Mouse (Mus musculus) cerebellum, postnatal 4 days (tissue): Measurements from ENCODE around the gene Rgs3.

Experiments used
- DNase-seq, 2 experiments: peaks; one replicate each; pipeline ENCODE4 v3.0.0; 2022; ENCODE audit warnings: low spot score in 2 of 2, mixed read lengths in 1 of 2

Gene Rgs3

DNA sequence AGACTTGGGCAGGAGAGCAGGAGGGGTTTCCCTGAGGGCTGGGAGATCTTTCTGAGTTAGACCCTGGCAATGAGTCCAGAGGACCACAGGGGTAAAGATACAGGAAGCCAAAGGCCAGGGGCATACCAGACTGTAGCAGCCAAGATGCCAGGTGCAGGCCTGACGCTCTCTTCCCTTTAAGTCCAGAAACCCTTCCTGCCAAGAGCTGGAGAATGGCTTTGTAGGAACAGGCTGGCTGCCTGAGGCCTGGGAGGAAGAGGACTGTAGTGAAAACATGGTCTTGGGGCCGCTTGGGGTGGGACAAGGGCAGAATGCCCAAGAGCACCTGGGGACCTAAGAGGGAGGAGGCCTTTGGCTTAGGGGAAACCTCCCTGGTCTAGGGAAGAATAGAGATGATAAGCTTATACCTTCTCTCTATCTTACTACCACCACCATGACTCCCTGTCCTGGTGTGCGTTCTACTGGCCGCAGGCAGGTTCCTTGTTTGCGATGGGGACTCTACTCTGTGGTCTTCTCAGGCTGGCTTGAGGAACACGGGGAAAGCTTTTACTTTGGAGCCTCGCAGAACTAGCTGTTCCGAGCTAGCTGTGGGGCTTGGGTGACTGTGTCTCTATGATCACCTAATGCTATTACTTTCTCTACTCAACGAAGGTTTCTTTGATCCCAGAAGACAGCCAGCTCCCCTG lies 46.4 kb downstream of the Rgs3 start:
- peak in 1 of 2 experiments; percentile 35 for DNase-seq

DNA sequence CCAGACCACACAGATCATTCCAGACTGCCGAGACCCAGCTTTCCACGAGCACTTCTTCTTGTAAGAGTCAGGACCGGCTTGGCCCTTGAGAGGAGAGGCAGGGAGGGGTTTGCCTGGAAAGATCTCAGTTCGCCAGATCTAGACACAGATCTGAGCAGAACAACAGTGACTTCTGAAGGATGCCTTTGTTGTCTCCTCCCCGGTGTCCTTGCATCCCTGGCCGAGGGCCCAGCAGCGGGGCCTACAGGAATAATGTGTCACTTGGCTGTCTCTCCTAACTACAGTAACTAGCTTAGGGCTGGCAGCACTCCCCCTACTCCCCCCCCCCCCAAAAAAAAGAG lies 46.9 kb downstream of the Rgs3 start:
- DNase-seq, result peak in 1 of 2 experiments; percentile 53

DNA sequence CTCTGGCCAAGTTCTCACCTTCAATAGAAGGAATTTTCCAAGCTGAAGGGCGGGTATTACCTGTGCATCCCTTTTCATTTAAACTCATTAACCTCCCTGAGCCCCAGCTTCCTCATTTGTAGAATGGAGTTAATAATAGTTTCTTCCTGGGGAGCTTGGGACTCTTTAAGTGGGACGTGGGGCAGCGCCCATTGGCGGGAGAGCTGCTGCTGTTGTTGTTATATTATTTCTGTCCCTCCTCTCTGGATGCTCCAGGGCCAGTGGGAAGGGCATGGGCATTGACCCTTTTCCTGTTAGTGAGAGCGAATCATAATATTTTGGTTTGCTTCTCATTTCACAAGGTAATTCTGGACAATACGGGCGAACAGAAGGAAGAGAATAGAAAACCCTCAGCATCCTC lies 47.3 kb downstream of the Rgs3 start:
- DNase-seq, result no peak

DNA sequence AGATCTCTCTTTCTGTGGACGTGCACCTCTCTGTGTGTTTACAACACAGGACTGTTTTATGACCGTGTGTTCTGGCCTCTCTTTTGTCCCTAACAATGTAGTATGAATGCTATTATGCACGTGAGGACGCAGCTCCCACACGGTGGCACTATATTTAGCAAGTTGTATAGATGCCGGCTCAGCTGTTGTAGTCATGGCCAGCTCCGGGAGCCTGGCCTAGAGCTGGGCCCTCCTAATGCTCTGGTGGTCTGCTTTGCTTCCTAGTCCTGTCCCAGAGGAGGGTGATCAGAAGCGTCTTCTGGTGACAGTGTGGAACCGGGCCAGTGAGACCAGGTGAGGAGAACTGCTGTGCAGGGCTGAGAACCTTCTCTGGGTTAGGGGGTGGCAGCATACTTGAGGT lies 47.7 kb downstream of the Rgs3 start:
- DNase-seq, result no peak

DNA sequence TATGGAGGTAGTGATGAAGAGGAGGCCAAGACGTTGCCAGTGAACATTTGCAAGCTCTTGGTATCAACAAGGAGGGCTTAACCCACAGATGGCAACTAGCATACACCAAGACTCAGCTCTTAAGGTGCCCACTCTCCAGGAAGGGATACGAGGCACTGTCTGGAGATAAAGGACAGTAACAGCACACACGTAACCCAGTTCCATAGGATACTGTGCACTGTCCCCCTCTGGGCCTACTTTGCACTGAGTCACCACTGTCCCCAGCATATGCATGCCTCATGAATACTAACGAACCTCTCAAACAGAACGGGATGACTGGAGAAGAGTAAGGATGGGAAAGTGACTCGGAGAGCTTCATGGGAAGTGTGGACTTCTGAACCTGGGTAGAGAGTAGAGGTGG lies 48.2 kb downstream of the Rgs3 start:
- DNase-seq, result no peak

DNA sequence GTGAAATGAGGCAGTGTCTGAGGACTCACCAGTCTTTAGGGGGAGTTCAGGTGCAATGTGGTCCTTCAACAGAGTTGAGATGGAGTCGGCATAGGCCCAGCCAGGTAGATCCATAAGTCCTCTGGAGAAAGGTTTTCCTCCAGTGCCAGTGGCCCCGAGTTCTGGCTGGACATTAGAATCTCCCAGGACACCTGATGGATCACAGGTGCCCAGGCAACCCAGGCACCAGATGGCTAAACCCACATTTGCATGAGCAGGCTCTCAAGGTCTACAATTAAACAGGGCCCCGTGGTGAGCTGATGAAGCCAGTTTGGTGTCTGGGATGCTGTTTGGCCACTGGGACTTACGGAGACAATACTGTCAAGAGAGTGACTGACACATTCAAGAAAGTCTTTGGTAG lies 49.7 kb downstream of the Rgs3 start:
- DNase-seq, result no peak

DNA sequence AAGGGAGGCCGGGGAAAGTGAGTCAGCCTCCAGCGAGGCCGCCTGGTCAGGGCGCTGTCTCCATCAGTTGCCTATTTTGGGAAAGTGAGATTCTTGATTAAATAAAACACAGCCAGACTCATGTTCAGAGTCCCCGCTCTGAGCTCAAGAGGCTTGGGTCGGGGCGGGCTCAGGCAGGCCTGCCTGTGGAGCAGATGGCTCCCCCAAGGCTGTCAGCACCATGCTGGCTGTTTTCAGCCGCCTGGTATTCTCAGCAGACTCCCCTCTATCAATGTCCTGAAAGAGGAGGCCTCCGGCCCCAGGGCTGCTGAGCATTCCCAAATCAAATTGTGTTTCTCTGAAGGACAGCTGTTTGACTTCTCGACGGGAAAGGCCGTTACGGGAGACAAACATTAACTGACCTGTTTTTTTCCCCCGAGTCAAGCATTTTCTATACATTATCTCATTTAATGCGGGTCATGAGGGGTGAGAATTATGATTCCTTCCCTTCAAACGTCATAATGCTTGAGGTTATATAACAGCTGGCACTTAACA lies 50.6 kb downstream of the Rgs3 start:
- DNase-seq, result no peak

DNA sequence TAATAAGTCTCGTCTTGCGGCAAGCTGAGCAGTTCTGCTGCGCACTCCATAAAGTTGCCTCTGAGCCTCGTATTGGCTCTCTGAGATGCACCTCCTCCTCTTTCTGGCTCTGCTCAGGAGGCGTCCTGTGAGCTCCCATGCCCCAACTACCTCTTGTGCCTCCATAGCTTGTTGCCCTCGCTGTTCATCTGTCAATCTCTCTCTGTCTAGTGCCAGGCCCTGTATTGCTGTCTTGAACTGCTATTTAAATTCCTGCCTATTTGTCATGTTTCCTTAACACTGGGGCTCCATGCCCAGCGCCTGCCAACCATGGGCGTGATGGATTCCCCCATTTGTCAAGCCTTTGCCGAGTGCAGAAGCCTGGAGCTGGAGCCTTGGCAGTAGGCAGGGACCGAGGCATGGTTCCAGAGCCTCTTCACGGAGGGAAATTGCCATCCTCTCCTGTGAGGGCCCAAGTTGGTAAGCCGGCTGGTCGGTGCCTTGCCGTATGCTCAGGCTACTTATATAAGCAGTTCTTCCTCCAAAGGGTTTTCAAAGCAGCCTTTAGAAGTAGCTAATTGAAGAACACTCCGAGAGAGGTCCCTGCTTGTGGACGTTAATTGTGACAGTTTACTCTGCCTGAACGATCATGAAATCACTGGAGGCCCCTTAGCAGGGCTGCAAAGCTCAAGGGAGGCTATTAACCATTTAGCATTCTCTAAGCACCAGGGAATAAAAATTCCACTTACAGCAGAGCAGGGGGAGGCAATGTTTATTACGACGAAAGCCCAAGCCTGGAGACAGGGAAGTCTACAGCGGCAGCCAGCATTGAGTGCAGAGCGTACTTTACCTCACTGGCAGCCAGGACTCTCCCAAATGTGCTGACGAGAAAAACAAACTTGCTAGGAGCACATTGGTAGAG lies 53.2 kb downstream of the Rgs3 start:
- peak; percentile 61 to 83 for DNase-seq

DNA sequence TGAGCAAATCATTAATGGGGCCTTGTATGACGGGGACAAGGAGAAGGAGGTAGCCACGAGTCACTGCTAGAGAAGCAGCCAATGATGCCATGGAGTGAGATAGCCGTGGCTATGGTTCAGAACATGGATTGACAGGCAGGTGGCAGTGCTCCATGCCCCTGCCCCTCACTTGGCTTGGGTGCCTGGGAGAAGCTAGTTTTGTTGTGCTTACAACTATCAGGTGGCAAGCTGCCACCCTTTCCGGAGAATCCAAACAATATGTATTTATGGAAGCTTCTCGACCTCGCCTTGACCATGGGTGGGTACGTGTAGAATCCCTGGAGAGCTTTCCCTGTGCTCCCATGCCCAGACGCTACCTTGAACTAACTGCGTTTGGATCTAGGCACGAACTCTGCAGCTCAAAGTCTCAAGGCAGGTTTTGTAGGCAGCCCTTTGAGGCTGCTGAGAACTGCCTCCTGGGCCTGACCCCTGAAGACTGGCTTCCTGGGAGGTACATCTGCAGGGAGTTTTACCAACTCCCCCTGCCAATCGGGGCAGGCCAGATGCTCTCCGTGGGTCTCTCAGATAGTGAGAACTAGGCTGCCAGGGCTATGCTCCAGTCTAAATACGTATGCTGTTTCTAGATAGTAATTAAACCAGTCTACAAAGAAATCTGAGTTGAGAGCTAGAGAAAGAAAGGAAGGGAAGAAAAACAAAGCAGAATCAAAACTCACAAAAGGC lies 54.2 kb downstream of the Rgs3 start:
- DNase-seq, result peak in 1 of 2 experiments; percentile 32

DNA sequence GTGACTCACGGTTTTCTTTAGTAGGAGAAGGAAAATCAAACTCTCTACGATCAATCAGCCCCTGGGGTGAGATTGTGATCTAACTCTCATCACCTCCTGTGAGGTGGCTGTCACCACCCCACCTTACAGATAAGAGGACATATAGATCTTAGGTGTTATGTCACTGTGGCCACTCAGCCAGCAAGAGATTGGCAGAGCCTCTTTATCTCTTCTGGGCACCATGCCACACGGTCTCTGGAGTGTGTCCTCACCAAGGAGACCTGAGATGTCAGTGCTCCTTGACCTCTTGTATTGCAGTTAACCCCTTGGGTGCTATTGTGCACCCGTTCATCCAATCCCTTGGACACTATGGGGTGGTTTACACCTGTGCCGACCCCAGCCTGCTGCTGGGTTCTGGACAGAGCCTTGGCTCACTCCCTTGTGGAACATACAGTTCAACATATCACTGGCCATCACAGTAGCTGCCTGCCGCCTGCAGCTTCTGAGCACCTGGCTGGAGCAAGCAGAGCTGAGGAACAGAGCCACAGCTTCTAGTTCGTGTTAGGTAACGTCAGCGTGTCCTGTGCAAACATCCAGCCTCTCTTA lies 58.3 kb downstream of the Rgs3 start:
- no peak for DNase-seq

DNA sequence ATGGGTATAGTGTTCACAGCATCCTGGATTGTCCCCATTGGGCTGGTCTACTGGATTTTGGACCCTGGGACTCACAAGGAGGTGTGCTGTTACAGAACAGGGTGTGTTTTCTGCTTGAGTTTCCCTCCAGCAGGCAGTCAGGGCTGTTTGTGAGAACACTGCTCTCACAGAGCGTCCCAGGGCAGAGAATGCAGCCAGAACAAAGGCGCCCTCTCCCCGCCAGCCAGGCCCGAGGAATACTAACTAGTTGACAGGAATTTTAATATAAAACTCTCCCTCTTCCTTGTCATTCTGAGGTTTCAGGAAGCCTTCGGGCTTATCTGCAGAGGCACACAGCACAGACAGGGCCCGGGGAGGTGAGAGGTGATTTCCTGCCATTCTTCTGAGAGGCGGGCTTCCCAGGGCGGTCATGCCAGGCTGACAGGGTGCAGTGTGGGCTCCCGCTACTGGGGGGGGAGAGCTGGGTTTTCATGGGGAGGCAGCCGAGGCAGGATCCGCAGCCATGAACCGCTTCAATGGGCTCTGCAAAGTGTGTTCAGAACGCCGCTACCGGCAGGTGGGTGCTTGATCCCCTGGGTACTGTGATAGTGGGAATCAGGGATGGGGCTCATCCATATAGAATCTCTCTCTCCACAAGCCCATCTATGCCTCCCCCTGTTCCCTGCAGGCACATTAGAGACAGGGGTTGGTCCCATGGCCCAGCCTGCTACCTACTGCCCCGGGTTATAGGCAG lies 59.8 kb downstream of the Rgs3 start:
- no peak for DNase-seq

DNA sequence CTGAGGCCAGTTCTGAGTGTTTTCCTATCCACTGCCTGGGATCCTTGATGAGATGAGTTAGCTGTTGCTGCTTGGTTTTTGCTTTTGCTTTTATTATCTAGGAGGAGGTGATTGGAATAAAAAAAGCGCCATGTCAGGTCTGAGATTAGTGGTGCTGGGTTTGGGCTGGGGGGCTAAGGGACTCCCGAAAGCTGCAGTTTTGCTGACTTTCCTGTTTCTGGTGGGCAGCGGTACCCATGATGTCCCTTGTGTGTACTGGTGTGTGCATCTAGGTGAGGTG lies 60.3 kb downstream of the Rgs3 start:
- DNase-seq, result no peak

DNA sequence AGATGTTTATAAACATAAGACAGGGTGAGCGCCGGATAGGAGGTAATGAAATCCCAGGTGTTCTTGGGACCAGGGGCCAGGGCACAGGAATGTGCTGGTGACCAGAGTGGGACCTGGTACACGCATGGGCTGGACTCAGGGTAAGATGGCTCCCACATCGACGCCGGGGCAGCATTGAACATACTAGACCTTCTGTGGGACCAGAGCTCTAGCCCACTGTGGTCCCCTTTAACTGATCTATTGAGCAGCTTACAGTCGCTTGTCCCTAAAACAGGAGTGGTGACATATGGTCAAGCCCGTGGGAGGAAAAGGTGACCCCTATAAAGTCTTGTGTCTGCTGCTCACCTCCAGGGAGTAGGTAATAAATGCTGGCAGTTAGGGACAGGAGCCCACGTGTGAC lies 61.5 kb downstream of the Rgs3 start:
- DNase-seq, result no peak

DNA sequence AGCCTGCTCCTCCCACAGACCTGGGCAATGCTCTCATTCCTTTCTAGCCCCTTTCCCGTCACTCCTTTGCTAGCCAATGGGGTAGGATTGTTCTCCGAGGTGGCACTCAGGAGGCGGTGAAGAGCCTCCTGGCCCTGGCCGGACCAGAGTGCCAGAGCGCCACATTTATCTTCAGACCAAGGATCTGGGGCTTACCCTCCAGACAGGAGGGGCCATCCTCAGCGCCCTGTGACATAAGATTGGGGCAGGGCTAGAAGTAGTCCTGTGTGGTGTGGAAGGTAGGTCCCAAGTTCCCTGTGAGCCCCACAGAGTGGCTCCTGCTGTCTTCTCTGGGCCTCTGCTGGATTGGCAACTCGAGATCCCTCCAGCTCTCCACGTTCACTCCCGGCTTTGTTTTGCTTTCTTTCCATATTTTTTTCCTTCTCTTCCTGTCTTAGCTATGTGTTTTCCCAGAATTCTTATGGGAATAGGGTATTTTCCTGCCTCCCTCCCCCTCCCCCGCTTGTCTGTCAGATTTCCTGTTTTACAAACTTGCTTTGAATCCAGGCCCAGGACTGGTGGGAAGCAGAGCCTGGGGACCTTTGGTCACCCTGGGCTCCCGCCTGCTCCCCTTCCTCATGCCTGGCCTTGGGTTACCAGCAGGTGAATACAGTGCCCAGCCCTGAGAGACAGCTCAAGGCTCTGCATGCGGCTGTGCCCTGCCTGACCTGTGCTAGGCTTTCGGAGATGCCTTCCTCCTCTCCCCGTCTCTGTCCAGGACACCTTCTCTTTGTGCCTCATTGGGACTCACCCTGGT lies 62.4 kb downstream of the Rgs3 start:
- DNase-seq, result no peak

DNA sequence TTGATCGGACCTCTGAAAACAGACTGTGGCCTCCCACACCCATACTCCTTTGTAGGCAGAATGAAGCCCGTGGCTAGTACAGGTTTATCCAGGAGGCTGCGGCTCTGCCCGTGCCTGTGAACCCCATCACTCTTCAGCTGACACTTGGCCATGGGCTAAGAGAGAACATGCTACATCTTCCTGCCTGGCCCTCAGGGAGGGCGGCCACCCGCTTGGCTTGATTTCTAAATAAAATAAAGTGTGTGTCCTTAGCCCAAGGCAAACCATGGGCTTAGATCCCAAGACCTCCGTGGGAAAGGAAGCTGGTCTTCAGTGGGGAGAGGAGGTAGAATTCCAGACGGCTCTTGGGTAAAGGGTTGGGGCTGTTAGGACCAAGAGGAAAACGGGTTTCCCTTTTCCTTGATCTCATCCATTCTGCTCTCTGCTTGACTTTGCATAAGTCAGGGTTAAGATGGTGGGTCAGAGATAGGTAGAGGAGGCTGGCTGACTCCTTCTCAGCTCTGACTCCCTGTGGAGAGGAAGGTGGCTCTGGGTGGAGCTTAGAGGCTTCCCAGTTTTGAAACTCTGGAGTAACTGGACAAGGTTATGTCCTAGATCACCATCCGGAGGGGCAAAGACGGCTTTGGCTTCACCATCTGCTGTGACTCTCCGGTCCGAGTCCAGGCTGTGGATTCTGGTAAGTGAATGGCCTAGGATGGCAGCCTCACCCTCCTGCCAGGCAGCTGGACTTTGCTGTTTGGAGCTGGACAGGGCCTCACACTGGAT lies 63.8 kb downstream of the Rgs3 start:
- DNase-seq, result no peak

DNA sequence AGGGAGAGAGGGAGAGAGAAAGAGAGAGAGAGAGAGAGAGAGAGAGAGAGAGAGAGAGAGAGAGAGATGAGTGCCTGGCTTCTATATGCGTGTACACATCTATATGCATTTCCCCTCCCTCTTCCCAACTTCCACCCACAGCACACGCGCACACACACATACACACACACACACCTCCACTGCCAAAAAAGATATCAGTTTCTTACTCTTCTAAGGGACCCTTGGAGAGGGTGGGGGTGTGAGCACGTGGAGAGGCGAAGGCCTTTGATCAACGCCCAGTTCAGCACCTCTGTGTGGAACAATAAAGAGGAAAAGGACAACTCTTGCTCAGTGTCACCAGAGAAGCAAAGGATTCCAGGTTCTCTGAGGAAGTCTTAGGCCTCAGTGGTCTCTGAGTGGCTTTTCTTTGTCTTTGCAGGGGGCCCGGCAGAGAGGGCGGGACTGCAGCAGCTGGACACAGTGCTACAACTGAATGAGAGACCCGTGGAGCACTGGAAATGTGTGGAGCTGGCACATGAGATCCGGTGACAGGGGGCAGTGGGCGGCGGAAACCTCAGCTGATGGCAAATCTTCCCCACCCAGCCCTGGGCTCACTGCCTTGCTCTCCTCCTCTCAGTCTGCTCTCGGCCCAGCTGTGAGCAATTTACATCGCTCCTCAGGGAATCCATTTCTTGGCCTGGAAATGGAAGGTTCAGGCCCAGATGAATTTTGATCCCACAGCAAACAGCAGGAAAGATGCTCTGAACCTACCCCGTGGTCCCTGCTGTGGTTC lies 65.2 kb downstream of the Rgs3 start:
- peak in 1 of 2 experiments; percentile 35 for DNase-seq

DNA sequence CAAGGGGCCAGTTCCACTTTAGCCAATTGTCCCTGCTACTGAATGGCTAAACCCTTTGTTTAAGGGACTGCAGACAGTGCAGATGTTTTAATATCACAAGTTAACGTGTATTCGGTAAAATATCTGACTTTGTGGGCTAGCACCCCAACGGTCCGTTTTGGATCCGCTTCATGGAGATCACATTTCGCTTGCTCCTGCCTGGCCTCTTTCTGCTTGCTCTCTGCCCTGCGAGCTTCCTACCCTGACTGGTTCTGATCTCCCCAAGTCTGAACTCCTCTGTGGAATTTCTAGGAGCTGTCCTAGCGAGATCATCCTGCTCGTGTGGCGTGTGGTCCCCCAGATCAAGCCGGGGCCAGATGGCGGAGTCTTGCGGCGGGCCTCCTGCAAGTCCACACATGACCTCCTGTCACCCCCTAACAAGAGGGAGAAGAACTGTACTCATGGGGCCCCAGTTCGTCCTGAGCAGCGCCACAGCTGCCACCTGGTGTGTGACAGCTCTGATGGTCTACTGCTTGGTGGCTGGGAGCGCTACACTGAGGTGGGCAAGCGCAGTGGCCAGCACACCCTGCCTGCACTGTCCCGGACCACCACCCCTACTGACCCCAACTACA lies 65.9 kb downstream of the Rgs3 start:
- DNase-seq, result no peak

DNA sequence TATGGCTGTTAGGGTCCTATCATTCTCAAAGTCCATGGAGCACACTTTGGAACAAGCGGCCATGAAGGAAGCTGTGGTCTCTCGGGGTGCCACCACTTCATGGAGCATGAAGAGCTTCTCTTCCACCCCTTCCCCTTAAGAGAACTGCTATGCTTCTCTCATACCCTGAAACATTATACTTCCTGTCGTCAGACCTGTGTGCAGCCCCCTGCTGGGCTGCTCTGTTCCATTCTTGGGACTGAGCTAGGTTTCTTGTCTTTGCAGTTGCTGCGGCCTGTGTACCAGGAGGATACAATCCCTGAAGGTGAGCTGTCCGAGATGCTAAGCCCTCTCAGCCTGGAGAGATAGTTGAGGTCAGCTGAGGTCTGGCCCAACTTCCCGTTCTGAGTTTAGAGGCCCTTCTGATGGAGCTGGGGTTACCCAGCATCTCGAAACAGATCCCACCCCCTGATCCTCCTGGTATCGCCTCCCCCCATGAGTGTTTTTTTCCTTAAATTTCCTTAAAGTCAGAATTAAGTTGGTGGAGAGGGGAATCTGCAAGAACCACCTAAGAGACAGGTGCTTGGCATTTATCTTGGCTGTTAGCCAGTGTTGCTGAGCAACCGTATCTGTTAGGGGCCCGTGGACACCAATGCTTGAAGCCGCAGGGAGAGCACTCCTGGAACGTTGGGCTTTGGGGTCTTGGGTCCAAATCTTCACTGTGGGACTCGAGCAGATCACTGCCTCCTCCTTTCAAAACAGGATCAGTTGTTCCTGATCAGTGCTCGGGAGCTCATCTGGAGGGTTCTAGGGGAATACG lies 66.8 kb downstream of the Rgs3 start:
- no peak for DNase-seq
